Mouse (Mus musculus) limb, embryonic 14.5 days (tissue): ENCODE measurements around the gene Phldb1. TPM values are rescaled to one million over a fixed set of nuclear protein-coding genes. Genes with fewer than 3 reads are reported as not detected.
A peak's percentile ranks its signal among the peaks of the same experiment; 100 is the strongest.

Experiments used
- ATAC-seq: fragments of 200-750 bp; cut with Nextera tagmentation; 2 replicates; pipeline ENCODE4 v1.8.0; 2017; ENCODE audit warnings: low read depth, moderate number of reproducible peaks, moderate TSS enrichment; ENCODE audit not compliant: low FRiP score
- DNase-seq: peaks from one replicate; pipeline ENCODE4 v3.0.0-alpha.2; 2015; ENCODE audit warnings: low spot score
- H3K27ac ChIP-seq: fragments of 300-500 bp; sonication (generic); replicated peaks from 2 replicates; pipeline ENCODE4 v1.5.1; 2014; ENCODE audit warnings: low read depth, mild to moderate bottlenecking, low read length, moderate library complexity, mixed read lengths
- H3K27me3 ChIP-seq: fragments of 300-500 bp; sonication (generic); 2 replicates; pipeline ENCODE4 v1.6.1; 2014; ENCODE audit warnings: low read length, mixed read lengths; ENCODE audit not compliant: control insufficient read depth, insufficient read depth
- H3K36me3 ChIP-seq: fragments of 300-500 bp; sonication (generic); 2 replicates; pipeline ENCODE4 v1.6.1; 2014; ENCODE audit warnings: mild to moderate bottlenecking, low read length, moderate library complexity, mixed read lengths; ENCODE audit not compliant: control insufficient read depth, insufficient read depth
- H3K4me1 ChIP-seq: fragments of 300-500 bp; sonication (generic); 2 replicates; pipeline ENCODE4 v1.6.1; 2014; ENCODE audit warnings: antibody characterized with exemption, low read length, mixed read lengths; ENCODE audit not compliant: control insufficient read depth, insufficient read depth
- H3K4me2 ChIP-seq: fragments of 300-500 bp; sonication (generic); replicated peaks from 2 replicates; pipeline ENCODE4 v1.6.1; 2014; ENCODE audit warnings: low read depth, mild to moderate bottlenecking, low read length, moderate library complexity; ENCODE audit not compliant: severe bottlenecking
- H3K4me3 ChIP-seq: fragments of 300-500 bp; sonication (generic); replicated peaks from 2 replicates; pipeline ENCODE4 v1.5.1; 2014; ENCODE audit warnings: low read length
- H3K9ac ChIP-seq: fragments of 300-500 bp; sonication (generic); 2 replicates; pipeline ENCODE4 v1.6.1; 2014; ENCODE audit warnings: mild to moderate bottlenecking, low read depth, low read length, moderate library complexity; ENCODE audit not compliant: severe bottlenecking
- H3K9me3 ChIP-seq: fragments of 300-500 bp; sonication (generic); 2 replicates; pipeline ENCODE4 v1.6.1; 2016; ENCODE audit warnings: low read length; ENCODE audit not compliant: control insufficient read depth
- POLR2A ChIP-seq: fragments of 200-500 bp; IDR thresholded peaks from 2 replicates; pipeline ENCODE4 v1.8.0; 2012; ENCODE audit warnings: inconsistent platforms, mild to moderate bottlenecking, moderate library complexity, borderline replicate concordance; ENCODE audit not compliant: insufficient read depth, insufficient read length; ENCODE audit errors: extremely low read depth
- WGBS: fragments of 180-500 bp; shearing (Covaris S2); extraction: QIAGEN DNeasy Blood & Tissue Kit; methylation state at CpG from one replicate; pipeline ENCODE4 v1.1.7; 2014; 5-methylcytosine and 5-hydroxymethylcytosine counted together
- polyA plus RNA-seq, 2 experiments: library from polyadenylated mRNA; depleted of rRNA in 1 of 2; stranded (reverse) in 1 of 2; unstranded in 1 of 2; fragments of >200 nt; fragmentation: Nextera tagmentation in 1 of 2; extraction: Ambion mirVana in 1 of 2; gene quantifications; 2 replicates each; pipeline versions ENCODE4 v1.2.1 to v1.2.3; 2012 to 2014

Phldb1 gene
- polyA plus RNA-seq, 2 experiments: 36.5 to 85.6 TPM

- ATAC-seq: peak; percentile 35; the same call in 1 of the 2 replicates
- no peak for TF ChIP-seq POLR2A
- 75% methylated on average over 15 of the region's 15 CpGs for WGBS
Observed at GRCm38 (mm10) chr9:44637551-44638169, 97.3 kb downstream of the Phldb1 start.

More at GRCm38 (mm10) chr9:44637551-44638169, 97.3 kb downstream of the Phldb1 start:
- H3K27ac ChIP-seq: no peak overlapping the region
- H3K4me2 ChIP-seq: no peak overlapping the region
- H3K9ac ChIP-seq: no peak overlapping the region
- H3K27me3 ChIP-seq: no peaks in the 10 kb centered on the region
- H3K4me3 ChIP-seq: no peak overlapping the region
- peaks cover 62% of the 10 kb centered on the region for H3K36me3 ChIP-seq
- peak; percentile 69 for DNase-seq
- no peaks in the 10 kb centered on the region for H3K9me3 ChIP-seq
- H3K4me1 ChIP-seq: no peaks in the 10 kb centered on the region

Other genes starting within 250 kb of the Phldb1 start
- gene Cxcr5, start 173.3 kb downstream of the Phldb1 start, polyA plus RNA-seq (2012; rRNA removed): 0.10 and 0.13 TPM in 2 replicates
- gene Cxcr5, start 173.3 kb downstream of the Phldb1 start, polyA plus RNA-seq (2014; fragmentation: Nextera tagmentation; extraction: Ambion mirVana): 0.30 TPM in 1 of 2 replicates, not detected in the other
- 41.7 and 42.0 TPM in 2 replicates for gene Ddx6, start 130.3 kb downstream of the Phldb1 start, polyA plus RNA-seq (2012; rRNA removed)
- 18.5 and 20.4 TPM in 2 replicates for gene Ddx6, start 130.3 kb downstream of the Phldb1 start, polyA plus RNA-seq (2014; fragmentation: Nextera tagmentation; extraction: Ambion mirVana)
- gene Treh, start 62.0 kb downstream of the Phldb1 start, polyA plus RNA-seq (2012; rRNA removed): not detected in 2 replicates
- not detected in 2 replicates for gene Treh, start 62.0 kb downstream of the Phldb1 start, polyA plus RNA-seq (2014; fragmentation: Nextera tagmentation; extraction: Ambion mirVana)
- gene Arcn1, start 32.6 kb upstream of the Phldb1 start, polyA plus RNA-seq (2012; rRNA removed): 105 and 111 TPM in 2 replicates
- 221 and 234 TPM in 2 replicates for gene Arcn1, start 32.6 kb upstream of the Phldb1 start, polyA plus RNA-seq (2014; fragmentation: Nextera tagmentation; extraction: Ambion mirVana)
- gene Ift46, start 32.7 kb upstream of the Phldb1 start, polyA plus RNA-seq (2012; rRNA removed): 109 and 116 TPM in 2 replicates
- gene Ift46, start 32.7 kb upstream of the Phldb1 start, polyA plus RNA-seq (2014; fragmentation: Nextera tagmentation; extraction: Ambion mirVana): 123 and 131 TPM in 2 replicates
- 7.2 and 11.1 TPM in 2 replicates for gene Tmem25, start 64.1 kb upstream of the Phldb1 start, polyA plus RNA-seq (2012; rRNA removed)
- gene Tmem25, start 64.1 kb upstream of the Phldb1 start, polyA plus RNA-seq (2014; fragmentation: Nextera tagmentation; extraction: Ambion mirVana): 2.5 and 3.6 TPM in 2 replicates
- gene Ttc36, start 67.9 kb upstream of the Phldb1 start, polyA plus RNA-seq (2012; rRNA removed): 0.37 and 0.47 TPM in 2 replicates
- 0.30 and 0.34 TPM in 2 replicates for gene Ttc36, start 67.9 kb upstream of the Phldb1 start, polyA plus RNA-seq (2014; fragmentation: Nextera tagmentation; extraction: Ambion mirVana)
- 21.7 and 28.3 TPM in 2 replicates for gene Kmt2a, start 146.1 kb upstream of the Phldb1 start, polyA plus RNA-seq (2012; rRNA removed)
- gene Kmt2a, start 146.1 kb upstream of the Phldb1 start, polyA plus RNA-seq (2014; fragmentation: Nextera tagmentation; extraction: Ambion mirVana): 16.8 and 18.9 TPM in 2 replicates
- gene Atp5l, start 185.5 kb upstream of the Phldb1 start, polyA plus RNA-seq (2012; rRNA removed): 477 and 525 TPM in 2 replicates
- 663 and 764 TPM in 2 replicates for gene Atp5l, start 185.5 kb upstream of the Phldb1 start, polyA plus RNA-seq (2014; fragmentation: Nextera tagmentation; extraction: Ambion mirVana)
- 23.9 and 26.4 TPM in 2 replicates for gene Ube4a, start 230.4 kb upstream of the Phldb1 start, polyA plus RNA-seq (2012; rRNA removed)
- 30.3 and 33.4 TPM in 2 replicates for gene Ube4a, start 230.4 kb upstream of the Phldb1 start, polyA plus RNA-seq (2014; fragmentation: Nextera tagmentation; extraction: Ambion mirVana)
- 0.28 and 0.65 TPM in 2 replicates for gene Cd3g, start 245.2 kb upstream of the Phldb1 start, polyA plus RNA-seq (2012; rRNA removed)
- 1.0 and 1.2 TPM in 2 replicates for gene Cd3g, start 245.2 kb upstream of the Phldb1 start, polyA plus RNA-seq (2014; fragmentation: Nextera tagmentation; extraction: Ambion mirVana)
- gene Cd3d, start 246.6 kb upstream of the Phldb1 start, polyA plus RNA-seq (2012; rRNA removed): 0.06 TPM in 1 of 2 replicates, not detected in the other
- gene Cd3d, start 246.6 kb upstream of the Phldb1 start, polyA plus RNA-seq (2014; fragmentation: Nextera tagmentation; extraction: Ambion mirVana): not detected in 2 replicates